Mouse (Mus musculus): ENCODE results near the gene Tet2. TPM values are rescaled to one million over a fixed set of nuclear protein-coding genes. Genes with fewer than 3 reads are reported as not detected.

The Tet2 gene
- polyA plus RNA-seq, 1 experiment from 2014 or later: 12.9 TPM

DNA sequence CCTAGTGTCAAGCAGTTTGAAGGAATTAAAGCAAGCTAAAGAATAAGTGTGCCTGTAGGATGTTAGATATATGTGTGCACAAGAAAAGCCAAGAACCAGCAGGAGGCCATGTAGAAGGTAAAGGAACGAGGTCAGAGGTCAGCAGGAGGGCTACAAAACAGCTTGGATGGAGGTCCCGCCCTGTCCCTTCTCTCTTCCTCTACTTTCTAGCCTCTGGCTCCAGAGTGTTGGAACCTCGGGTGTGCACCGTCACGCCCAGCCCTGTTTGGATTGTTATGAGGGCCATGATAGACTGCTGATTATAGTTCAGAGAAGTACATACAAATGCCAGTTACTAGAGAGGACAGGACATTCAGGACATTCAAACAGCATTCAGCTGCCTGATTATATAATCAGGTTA lies 27.0 kb upstream of the Tet2 start:
- TF ChIP-seq EP300 (optimal IDR thresholded peaks at IDR 0.05): no peak
- TF ChIP-seq CTCF (IDR thresholded peaks at IDR 0.05; ENCODE audit: low read depth): no peak
- no peak for ATAC-seq (ENCODE audit: low FRiP score, low TSS enrichment)
- no peaks in the 10 kb centered on the region for H3K27me3 ChIP-seq (ENCODE audit: control insufficient read depth, insufficient read depth, low read length)
- no peak overlapping the region for H3K4me3 ChIP-seq (ENCODE audit: low read depth, low read length)
- no peaks in the 10 kb centered on the region for H3K36me3 ChIP-seq (ENCODE audit: control insufficient read depth, insufficient read depth, low read length)
- no peak overlapping the region for H3K27ac ChIP-seq (replicated peaks)
- H3K9ac ChIP-seq (ENCODE audit: low read length): no peak overlapping the region
- no peaks in the 10 kb centered on the region for H3K9me3 ChIP-seq (ENCODE audit: control insufficient read depth, low read length)
- no peak for DNase-seq (ENCODE audit: low spot score)
- H3K4me1 ChIP-seq (replicated peaks; ENCODE audit: control insufficient read depth, insufficient read depth): no peaks in the 10 kb centered on the region
- WGBS: 61% methylated on average over 5 of the region's 5 CpGs
- H3K4me2 ChIP-seq (replicated peaks; ENCODE audit: low read depth): no peak overlapping the region

DNA sequence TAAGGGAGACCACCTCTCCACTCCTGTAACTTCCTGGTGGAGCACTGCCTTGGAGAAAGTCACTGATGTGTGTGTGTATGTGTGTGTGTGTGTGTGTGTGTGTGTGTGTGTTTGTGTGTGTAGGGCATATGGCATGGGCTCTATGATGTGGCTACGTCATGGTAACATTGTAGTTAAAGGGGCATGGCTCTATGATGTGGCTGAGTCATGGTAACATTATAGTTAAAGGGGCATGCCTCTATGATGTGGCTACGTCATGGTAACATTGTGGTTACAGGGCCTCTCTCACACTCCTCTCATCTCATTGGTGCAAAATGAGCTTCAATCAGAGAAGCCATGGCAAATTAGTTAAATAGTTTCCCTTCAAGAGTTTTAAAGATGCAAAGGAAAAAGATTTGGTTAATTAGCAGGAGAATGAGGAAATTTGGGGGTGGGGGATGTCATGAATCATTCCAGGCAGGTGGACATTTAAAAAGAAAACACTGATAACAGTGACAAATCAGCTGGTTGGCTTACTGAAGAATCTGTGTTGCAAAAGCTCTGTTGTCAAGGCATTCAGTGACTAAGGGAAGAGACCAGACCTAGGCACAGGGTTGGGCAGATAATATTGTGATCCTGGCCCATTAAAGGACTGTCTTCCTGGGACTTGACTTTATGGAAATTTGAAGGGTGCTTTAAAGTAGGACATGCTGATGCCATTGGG lies 18.7 kb upstream of the Tet2 start:
- no peak overlapping the region for H3K4me3 ChIP-seq (ENCODE audit: low read depth, low read length)
- DNase-seq (ENCODE audit: low spot score) (no peak), ATAC-seq (ENCODE audit: low FRiP score, low TSS enrichment) (no peak)
- no peaks in the 10 kb centered on the region for H3K27me3 ChIP-seq (ENCODE audit: control insufficient read depth, insufficient read depth, low read length)
- no peak overlapping the region for H3K4me2 ChIP-seq (replicated peaks; ENCODE audit: low read depth)
- no peak overlapping the region for H3K27ac ChIP-seq (replicated peaks)
- H3K9me3 ChIP-seq (ENCODE audit: control insufficient read depth, low read length): no peaks in the 10 kb centered on the region
- no peaks in the 10 kb centered on the region for H3K36me3 ChIP-seq (ENCODE audit: control insufficient read depth, insufficient read depth, low read length)
- WGBS: 65% methylated on average over 2 of the region's 2 CpGs
- TF ChIP-seq CTCF (IDR thresholded peaks at IDR 0.05; ENCODE audit: low read depth) (no peak), EP300 (optimal IDR thresholded peaks at IDR 0.05) (no peak)
- no peak overlapping the region for H3K9ac ChIP-seq (ENCODE audit: low read length)
- H3K4me1 ChIP-seq (replicated peaks; ENCODE audit: control insufficient read depth, insufficient read depth): no peaks in the 10 kb centered on the region

DNA sequence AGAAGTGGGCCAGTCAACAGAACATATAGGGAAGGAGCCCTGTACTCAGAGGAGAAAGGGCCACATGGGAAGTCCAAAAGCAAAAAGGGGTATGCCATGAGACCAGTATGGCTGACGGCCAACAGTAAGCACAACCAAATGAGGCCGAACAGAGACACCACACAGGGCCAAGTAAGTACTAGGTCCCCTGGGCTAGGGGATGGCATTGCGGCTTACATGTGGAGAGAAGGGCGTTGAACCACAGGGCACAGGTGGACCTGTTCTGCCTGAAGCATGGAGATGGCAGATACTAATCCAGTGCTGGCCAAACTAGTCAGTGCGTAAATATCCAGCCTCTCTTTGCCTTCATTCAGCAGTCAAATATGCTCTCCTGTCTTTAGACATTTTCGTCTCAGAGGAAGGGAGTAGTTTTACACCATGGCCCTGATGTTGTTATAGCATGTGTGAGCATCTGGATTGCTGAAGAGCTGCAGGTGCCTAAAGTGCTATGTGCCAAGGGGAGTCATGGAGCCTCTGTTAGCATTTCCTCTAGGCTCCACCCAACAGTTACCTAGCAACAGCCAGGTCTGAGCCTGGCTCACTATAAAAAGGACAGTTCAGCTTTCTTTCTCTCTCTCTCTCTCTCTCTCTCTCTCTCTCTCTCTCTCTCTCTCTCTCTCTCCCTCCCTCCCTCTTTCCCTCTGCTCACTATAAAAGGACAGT lies 14.6 kb upstream of the Tet2 start:
- ATAC-seq (ENCODE audit: low FRiP score, low TSS enrichment): no peak
- Histone ChIP-seq H3K27ac (replicated peaks) (no peak overlapping the region), H3K4me3 (ENCODE audit: low read depth, low read length) (no peak overlapping the region), H3K9ac (ENCODE audit: low read length) (no peak overlapping the region), H3K27me3 (ENCODE audit: control insufficient read depth, insufficient read depth, low read length) (no peaks in the 10 kb centered on the region), H3K9me3 (ENCODE audit: control insufficient read depth, low read length) (no peaks in the 10 kb centered on the region), H3K4me2 (replicated peaks; ENCODE audit: low read depth) (no peak overlapping the region), H3K36me3 (ENCODE audit: control insufficient read depth, insufficient read depth, low read length) (no peaks in the 10 kb centered on the region), H3K4me1 (replicated peaks; ENCODE audit: control insufficient read depth, insufficient read depth) (no peaks in the 10 kb centered on the region)
- TF ChIP-seq EP300 (optimal IDR thresholded peaks at IDR 0.05) (no peak), CTCF (IDR thresholded peaks at IDR 0.05; ENCODE audit: low read depth) (no peak)
- WGBS: 80% methylated on average over 6 of the region's 6 CpGs
- DNase-seq (ENCODE audit: low spot score): no peak

DNA sequence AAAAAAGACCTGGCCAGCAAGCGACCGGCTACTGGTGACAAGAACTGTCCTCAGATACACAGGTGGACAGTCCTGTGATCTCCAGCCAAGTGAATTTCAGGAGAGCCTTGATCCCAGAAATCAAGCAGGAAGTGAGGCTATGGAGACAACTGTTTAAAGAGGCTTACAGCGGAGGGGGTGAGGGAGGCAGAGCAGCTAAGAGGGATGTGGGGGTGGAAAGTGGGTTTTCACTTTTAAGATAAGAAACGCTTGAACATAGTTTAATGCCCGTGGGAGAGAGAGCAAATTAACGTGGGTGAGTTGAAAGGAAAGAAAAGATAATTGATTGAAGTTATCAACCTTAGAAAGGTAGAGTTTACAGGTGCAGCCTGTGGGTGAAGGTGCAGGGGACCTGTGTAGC lies 12.7 kb upstream of the Tet2 start:
- DNase-seq (ENCODE audit: low spot score): no peak
- TF ChIP-seq EP300 (optimal IDR thresholded peaks at IDR 0.05) (no peak), CTCF (IDR thresholded peaks at IDR 0.05; ENCODE audit: low read depth) (no peak)
- WGBS: 42% methylated on average over 6 of the region's 6 CpGs

GRCm38 (mm10) chr3:133557154-133557553 lies 12.2 kb upstream of the Tet2 start:
- no peak overlapping the region for H3K27ac ChIP-seq (replicated peaks)
- no peaks in the 10 kb centered on the region for H3K27me3 ChIP-seq (ENCODE audit: control insufficient read depth, insufficient read depth, low read length)
- WGBS: 84% methylated on average over 7 of the region's 7 CpGs
- no peaks in the 10 kb centered on the region for H3K4me1 ChIP-seq (replicated peaks; ENCODE audit: control insufficient read depth, insufficient read depth)
- H3K4me2 ChIP-seq (replicated peaks; ENCODE audit: low read depth): no peak overlapping the region
- no peak overlapping the region for H3K4me3 ChIP-seq (ENCODE audit: low read depth, low read length)
- DNase-seq (ENCODE audit: low spot score) (no peak), ATAC-seq (ENCODE audit: low FRiP score, low TSS enrichment) (no peak)
- no peaks in the 10 kb centered on the region for H3K9me3 ChIP-seq (ENCODE audit: control insufficient read depth, low read length)
- no peak overlapping the region for H3K9ac ChIP-seq (ENCODE audit: low read length)
- H3K36me3 ChIP-seq (ENCODE audit: control insufficient read depth, insufficient read depth, low read length): no peaks in the 10 kb centered on the region
- TF ChIP-seq CTCF (IDR thresholded peaks at IDR 0.05; ENCODE audit: low read depth) (no peak), EP300 (optimal IDR thresholded peaks at IDR 0.05) (no peak)

More for the DNA sequence above, 12.7 kb upstream of the Tet2 start:
- H3K27me3 ChIP-seq (ENCODE audit: control insufficient read depth, insufficient read depth, low read length): no peaks in the 10 kb centered on the region
- H3K36me3 ChIP-seq (ENCODE audit: control insufficient read depth, insufficient read depth, low read length): no peaks in the 10 kb centered on the region
- H3K4me1 ChIP-seq (replicated peaks; ENCODE audit: control insufficient read depth, insufficient read depth): no peaks in the 10 kb centered on the region
- no peak overlapping the region for H3K4me2 ChIP-seq (replicated peaks; ENCODE audit: low read depth)
- no peak overlapping the region for H3K9ac ChIP-seq (ENCODE audit: low read length)
- ATAC-seq (ENCODE audit: low FRiP score, low TSS enrichment): no peak
- no peak overlapping the region for H3K4me3 ChIP-seq (ENCODE audit: low read depth, low read length)
- no peak overlapping the region for H3K27ac ChIP-seq (replicated peaks)
- H3K9me3 ChIP-seq (ENCODE audit: control insufficient read depth, low read length): no peaks in the 10 kb centered on the region

DNA sequence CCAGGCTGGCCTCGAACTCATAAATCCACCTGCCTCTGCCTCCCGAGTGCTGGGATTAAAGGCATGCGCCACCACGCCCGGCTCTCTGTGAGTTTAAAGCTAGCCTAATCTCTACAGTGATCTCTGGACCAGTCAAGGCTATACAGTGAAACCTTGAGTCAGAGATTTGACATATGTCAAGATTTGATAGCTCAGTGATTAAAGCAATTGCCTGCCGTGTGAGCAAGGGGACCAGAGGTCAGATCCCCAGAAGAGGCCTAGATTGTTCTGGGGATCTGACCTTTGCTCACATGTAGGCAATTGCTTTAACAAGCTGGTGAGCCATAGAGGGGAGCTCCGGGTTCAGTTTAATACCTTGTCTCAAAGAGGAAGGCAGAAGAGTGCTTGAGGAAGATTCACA lies 10.4 kb upstream of the Tet2 start:
- Histone ChIP-seq H3K4me3 (ENCODE audit: low read depth, low read length) (no peak overlapping the region), H3K36me3 (ENCODE audit: control insufficient read depth, insufficient read depth, low read length) (no peaks in the 10 kb centered on the region), H3K9me3 (ENCODE audit: control insufficient read depth, low read length) (no peaks in the 10 kb centered on the region), H3K4me1 (replicated peaks; ENCODE audit: control insufficient read depth, insufficient read depth) (no peaks in the 10 kb centered on the region), H3K9ac (ENCODE audit: low read length) (no peak overlapping the region), H3K27me3 (ENCODE audit: control insufficient read depth, insufficient read depth, low read length) (no peaks in the 10 kb centered on the region), H3K4me2 (replicated peaks; ENCODE audit: low read depth) (no peak overlapping the region), H3K27ac (replicated peaks) (no peak overlapping the region)
- WGBS: 77% methylated on average over 7 of the region's 7 CpGs
- TF ChIP-seq CTCF (IDR thresholded peaks at IDR 0.05; ENCODE audit: low read depth) (no peak), EP300 (optimal IDR thresholded peaks at IDR 0.05) (no peak)
- DNase-seq (ENCODE audit: low spot score) (no peak), ATAC-seq (ENCODE audit: low FRiP score, low TSS enrichment) (no peak)

All from stomach, postnatal 0 days (tissue).